Mouse (Mus musculus) C2C12 (cell line): ENCODE measurements at regions not wholly inside any gene's neighbourhood (a gene's known extent, or its start where the extent isn't known, plus 50 kb on each side); places are given as distances from the start of the nearest gene placed in this dataset.

Source experiments
- H3K27me3 ChIP-seq: one replicate; pipeline ENCODE4 v1.6.1; 2011; ENCODE audit not compliant: control insufficient read depth, insufficient read depth, insufficient read length
- H3K36me3 ChIP-seq: one replicate; pipeline ENCODE4 v1.6.1; 2011; ENCODE audit not compliant: control insufficient read depth, insufficient read depth
- H3K4me3 ChIP-seq: one replicate; pipeline ENCODE4 v1.5.1; 2011; ENCODE audit warnings: mild to moderate bottlenecking, control low read depth; ENCODE audit not compliant: poor library complexity, insufficient read depth, severe bottlenecking
- H3K79me2 ChIP-seq: one replicate; pipeline ENCODE4 v1.6.1; 2011; ENCODE audit not compliant: control insufficient read depth, insufficient read depth
- H3K79me3 ChIP-seq: one replicate; pipeline ENCODE4 v1.6.1; 2011; ENCODE audit warnings: low read depth, control low read depth
- H3ac ChIP-seq: one replicate; pipeline ENCODE3; 2011; ENCODE audit warnings: low read depth; ENCODE audit not compliant: control insufficient read depth, insufficient read length
- CEBPB ChIP-seq: IDR thresholded peaks from one replicate; pipeline ENCODE4 v1.6.1; 2011; ENCODE audit warnings: low read depth, mild to moderate bottlenecking, control low read depth, moderate library complexity
- CTCF ChIP-seq: IDR thresholded peaks from one replicate; pipeline ENCODE4 v1.5.1; 2011; ENCODE audit not compliant: control insufficient read depth, insufficient read depth, insufficient read length
- FOSL1 ChIP-seq: IDR thresholded peaks from one replicate; pipeline ENCODE4 v1.8.0; 2011; ENCODE audit warnings: mild to moderate bottlenecking, low read length; ENCODE audit not compliant: poor library complexity, insufficient read depth, severe bottlenecking
- MAX ChIP-seq: IDR thresholded peaks from one replicate; pipeline ENCODE4 v1.6.1; 2011; ENCODE audit warnings: mild to moderate bottlenecking, control low read depth
- MYOD1 ChIP-seq: IDR thresholded peaks from one replicate; pipeline ENCODE4 v1.6.1; 2011; ENCODE audit warnings: low read depth; ENCODE audit not compliant: control insufficient read depth, insufficient read length
- MYOG ChIP-seq: IDR thresholded peaks from one replicate; pipeline ENCODE4 v1.6.1; 2011; ENCODE audit not compliant: control insufficient read depth, insufficient read length; ENCODE audit errors: extremely low read depth
- USF1 ChIP-seq: IDR thresholded peaks from one replicate; pipeline ENCODE4 v1.6.1; 2011; ENCODE audit warnings: low read depth, mild to moderate bottlenecking, control low read depth, moderate library complexity

GRCm38 (mm10) chr5:132979013-132979412 lies 435.9 kb upstream of the Auts2 start:
- Histone ChIP-seq H3K79me3 (no peaks in the 10 kb centered on the region), H3K4me3 (no peak overlapping the region), H3ac (no peak overlapping the region), H3K36me3 (no peaks in the 10 kb centered on the region), H3K79me2 (no peaks in the 10 kb centered on the region), H3K27me3 (no peaks in the 10 kb centered on the region)
- no peak for TF ChIP-seq MYOG
- no peak for TF ChIP-seq CTCF
- TF ChIP-seq CEBPB = no peak
- TF ChIP-seq MAX = no peak
- no peak for TF ChIP-seq FOSL1
- no peak for TF ChIP-seq USF1
- no peak for TF ChIP-seq MYOD1

- no peaks in the 10 kb centered on the region for H3K27me3 ChIP-seq
- no peaks in the 10 kb centered on the region for H3K79me2 ChIP-seq
- no peak overlapping the region for H3ac ChIP-seq
- no peak overlapping the region for H3K4me3 ChIP-seq
- TF ChIP-seq FOSL1 (no peak), USF1 (no peak), CEBPB (no peak), MYOG (no peak), MYOD1 (no peak), CTCF (no peak), MAX (no peak)
- no peaks in the 10 kb centered on the region for H3K79me3 ChIP-seq
- H3K36me3 ChIP-seq = no peaks in the 10 kb centered on the region
Observed at GRCm38 (mm10) chr5:132975303-132975932, 432.3 kb upstream of the Auts2 start.

GRCm38 (mm10) chr5:132974876-132975275 lies 431.7 kb upstream of the Auts2 start:
- no peaks in the 10 kb centered on the region for H3K79me3 ChIP-seq
- H3K79me2 ChIP-seq = no peaks in the 10 kb centered on the region
- H3K27me3 ChIP-seq = no peaks in the 10 kb centered on the region
- TF ChIP-seq CTCF (no peak), MYOD1 (no peak), MYOG (no peak)
- H3ac ChIP-seq = no peak overlapping the region
- no peak overlapping the region for H3K4me3 ChIP-seq
- no peaks in the 10 kb centered on the region for H3K36me3 ChIP-seq

DNA sequence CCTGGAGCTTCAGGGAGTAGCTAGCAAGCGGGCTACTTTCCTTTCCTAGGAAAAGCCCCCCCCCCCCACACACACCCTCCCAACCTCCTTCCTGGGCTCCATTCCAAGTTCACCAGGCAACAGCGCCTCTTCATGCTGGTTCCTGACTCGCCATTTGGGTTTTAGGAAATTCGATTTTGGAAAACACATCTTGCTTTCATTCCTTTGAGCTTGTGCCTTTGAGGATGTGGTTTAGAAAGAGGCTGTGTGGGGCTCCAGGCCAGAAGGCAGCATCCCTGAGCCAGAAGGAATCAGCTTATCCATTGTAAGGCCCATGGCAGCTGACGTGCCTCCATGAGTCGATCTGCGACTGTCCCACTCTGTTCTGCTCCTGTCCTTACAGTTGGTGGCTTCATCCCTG lies 427.9 kb upstream of the Auts2 start:
- TF ChIP-seq MYOD1 (no peak), FOSL1 (no peak), CTCF (no peak), MYOG (no peak), CEBPB (no peak), MAX (no peak), USF1 (no peak)

GRCm38 (mm10) chr5:132969376-132969775 lies 426.2 kb upstream of the Auts2 start:
- Histone ChIP-seq H3K79me2 (no peaks in the 10 kb centered on the region), H3K79me3 (no peaks in the 10 kb centered on the region), H3K4me3 (no peak overlapping the region), H3K27me3 (no peaks in the 10 kb centered on the region), H3K36me3 (no peaks in the 10 kb centered on the region), H3ac (no peak overlapping the region)
- no peak for TF ChIP-seq MYOG
- no peak for TF ChIP-seq USF1
- TF ChIP-seq FOSL1 = no peak
- no peak for TF ChIP-seq MAX
- TF ChIP-seq CTCF = no peak

More for the DNA sequence above, 427.9 kb upstream of the Auts2 start:
- H3K4me3 ChIP-seq = no peak overlapping the region
- no peaks in the 10 kb centered on the region for H3K79me3 ChIP-seq
- H3ac ChIP-seq = no peak overlapping the region
- no peaks in the 10 kb centered on the region for H3K27me3 ChIP-seq
- no peaks in the 10 kb centered on the region for H3K36me3 ChIP-seq
- H3K79me2 ChIP-seq = no peaks in the 10 kb centered on the region

- Histone ChIP-seq H3K27me3 (no peaks in the 10 kb centered on the region), H3K79me3 (no peaks in the 10 kb centered on the region), H3K79me2 (no peaks in the 10 kb centered on the region), H3K4me3 (no peak overlapping the region), H3K36me3 (no peaks in the 10 kb centered on the region), H3ac (no peak overlapping the region)
- TF ChIP-seq CEBPB (no peak), MYOG (no peak), MYOD1 (no peak), CTCF (no peak), USF1 (no peak), FOSL1 (no peak), MAX (no peak)
Observed at GRCm38 (mm10) chr5:132959901-132960300, 416.8 kb upstream of the Auts2 start.
